Mouse (Mus musculus): Measurements from ENCODE around the gene Ddr2.
"Not testable (repeated sequence)": the region's sequence is repeated elsewhere in the genome, so short reads cannot be mapped to it uniquely, and the experiment has no call there.

Ddr2 gene

DNA sequence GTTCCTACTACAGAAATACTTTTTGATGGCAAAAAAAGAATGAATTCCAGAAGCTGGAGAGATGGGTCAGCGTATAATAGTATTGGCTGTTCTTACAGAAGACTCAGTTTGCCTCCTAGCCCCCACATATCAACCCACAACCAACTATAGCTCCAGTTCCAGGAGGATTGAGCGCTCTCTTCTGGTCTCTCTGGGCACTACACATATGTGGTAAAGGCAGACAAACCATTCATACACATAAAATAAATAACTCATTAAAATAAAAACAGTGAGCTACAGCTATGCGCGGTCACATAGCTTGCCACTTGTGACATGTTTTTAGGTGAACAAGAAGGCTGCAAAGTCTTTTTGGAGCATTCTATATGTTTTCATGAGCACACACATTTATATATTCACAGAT is 71.2 kb downstream of the Ddr2 start:
- no peak for DNase-seq (ENCODE audit: low read depth, low spot score)

DNA sequence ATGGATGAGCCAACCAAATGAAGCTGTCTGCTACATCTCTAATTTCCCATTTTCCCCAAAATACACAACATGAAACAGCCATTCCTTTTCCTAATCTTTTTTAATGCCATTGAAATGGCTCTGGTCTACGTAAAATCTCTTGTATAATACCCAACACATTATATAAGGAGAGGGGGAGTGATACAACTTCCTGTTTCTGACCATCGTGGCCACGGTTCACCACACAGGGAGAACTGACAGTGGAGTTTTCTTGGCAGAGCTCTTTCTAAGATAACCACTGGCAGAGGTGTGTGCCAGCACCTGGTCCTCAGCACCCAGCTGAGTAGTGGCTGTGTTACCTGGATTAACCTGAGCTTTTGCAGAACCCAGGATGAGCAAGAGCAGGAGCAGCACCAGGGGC is 75.0 kb downstream of the Ddr2 start:
- no peak for DNase-seq (ENCODE audit: low read depth, low spot score)

DNA sequence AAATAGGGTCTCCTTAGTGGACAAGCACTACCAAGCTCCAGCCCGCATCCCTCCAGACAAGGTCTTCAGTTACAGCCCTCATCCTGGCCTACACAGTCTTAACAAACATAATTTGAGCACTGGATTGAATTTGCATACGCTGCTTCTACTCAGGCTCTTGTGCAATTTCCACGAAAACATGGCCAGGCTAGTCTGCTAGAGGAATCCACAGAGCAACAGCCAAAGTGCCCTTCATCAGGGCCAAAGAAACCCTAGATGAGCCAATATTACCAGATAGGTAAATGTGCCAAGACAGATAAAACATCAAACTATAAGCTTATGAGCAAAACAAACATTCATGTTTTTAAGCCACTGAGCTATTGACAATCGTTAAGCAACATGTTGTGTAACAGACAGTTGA is 75.6 kb downstream of the Ddr2 start:
- no peak for DNase-seq (ENCODE audit: low read depth, low spot score)

DNA sequence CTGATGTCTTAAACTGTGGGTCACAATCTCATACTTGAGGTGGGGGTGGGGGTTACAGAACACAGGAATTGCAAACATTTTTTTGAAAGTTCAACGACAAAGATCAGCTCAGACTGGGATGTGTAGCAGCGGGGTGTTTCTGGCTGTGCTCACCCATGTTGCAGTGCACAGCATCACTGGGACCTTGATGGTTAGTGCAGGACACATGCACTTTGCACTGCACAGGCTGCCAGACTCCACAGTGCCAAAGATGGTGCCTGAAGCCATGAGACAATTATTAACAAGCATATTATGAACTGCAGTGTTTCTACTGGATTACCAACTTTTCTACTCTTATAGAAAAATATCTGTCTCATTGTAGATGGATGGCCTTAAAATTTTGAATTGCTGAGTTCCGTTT is 78.9 kb downstream of the Ddr2 start:
- DNase-seq (ENCODE audit: low read depth, low spot score) = no peak

DNA sequence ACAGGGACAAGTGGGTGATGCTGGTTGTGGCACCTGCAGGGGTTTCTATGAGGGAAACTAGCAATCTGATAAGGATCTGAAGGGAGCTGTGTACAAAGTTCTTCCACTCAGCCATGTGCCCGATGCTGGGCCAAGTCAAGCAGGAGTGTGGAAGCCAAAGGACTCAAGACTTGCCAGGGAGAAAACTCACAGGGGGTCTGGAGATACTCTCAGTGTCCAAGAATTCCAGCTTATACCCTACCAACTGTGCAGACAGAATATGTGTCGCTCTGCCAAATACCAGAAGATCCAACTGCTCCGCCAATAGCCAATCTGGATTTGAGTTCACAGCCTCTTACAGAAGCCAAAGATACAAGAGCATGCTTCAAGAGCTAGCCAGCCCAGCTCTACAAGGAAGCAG is 95.8 kb downstream of the Ddr2 start:
- no peak for DNase-seq (ENCODE audit: low read depth, low spot score)

DNA sequence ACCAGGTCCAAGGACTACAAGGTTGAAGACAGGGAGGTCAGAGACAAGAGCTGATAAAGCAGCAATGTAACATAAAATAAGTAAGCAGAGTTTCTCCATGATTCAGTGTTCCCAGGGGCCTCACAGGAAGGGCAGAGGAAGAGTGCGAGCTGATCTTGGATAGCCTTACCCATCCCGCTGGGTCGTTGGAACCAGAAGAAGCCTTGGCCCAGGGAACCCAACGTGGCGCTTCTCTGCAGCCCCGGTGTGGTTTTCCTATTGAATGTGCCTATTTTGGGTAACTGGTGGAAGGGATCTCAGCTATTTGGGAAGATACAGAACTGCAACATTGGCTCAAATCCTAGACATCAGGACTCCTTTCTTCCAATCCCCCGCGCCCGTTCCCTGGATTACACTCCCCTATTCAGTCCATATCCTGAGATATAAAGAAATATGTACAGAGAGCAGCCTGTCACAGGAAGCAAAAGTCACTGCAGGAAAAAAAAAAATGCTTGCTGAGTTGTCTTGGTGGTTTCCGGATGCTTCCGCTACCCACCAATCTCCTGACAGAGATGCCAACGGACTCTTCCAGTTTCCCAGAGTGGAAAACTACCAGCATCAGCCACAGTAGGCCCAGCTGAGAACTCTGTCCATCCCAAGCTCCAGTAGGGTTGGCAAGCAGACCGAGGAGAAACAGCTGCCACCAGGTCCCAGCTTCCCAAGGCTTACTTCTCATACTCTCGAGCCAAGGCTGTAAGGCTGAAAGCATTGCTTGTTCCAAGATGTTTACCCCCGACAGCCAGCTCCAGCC is 99.7 kb downstream of the Ddr2 start:
- peak; percentile 66 for DNase-seq (ENCODE audit: low read depth, low spot score)

DNA sequence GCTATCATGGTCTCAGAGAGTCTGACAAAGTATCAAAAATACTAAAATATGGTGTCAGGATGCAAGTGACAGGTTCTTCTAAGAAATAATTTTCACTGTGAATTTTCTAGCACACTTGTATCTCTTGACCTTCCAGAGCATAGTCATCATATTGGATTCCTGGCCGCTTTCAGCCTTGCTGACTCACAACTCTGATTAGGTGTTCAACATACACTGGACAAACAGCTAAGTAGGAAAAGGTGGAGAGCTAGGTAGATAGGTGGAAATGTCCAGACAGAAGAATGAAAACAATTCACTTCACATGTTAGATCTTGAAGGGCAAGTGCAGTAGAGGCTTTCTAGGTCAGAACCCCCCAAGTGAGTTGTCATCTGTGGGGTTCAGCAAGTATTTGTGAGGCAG is 101.3 kb downstream of the Ddr2 start:
- DNase-seq (ENCODE audit: low read depth, low spot score) = no peak

DNA sequence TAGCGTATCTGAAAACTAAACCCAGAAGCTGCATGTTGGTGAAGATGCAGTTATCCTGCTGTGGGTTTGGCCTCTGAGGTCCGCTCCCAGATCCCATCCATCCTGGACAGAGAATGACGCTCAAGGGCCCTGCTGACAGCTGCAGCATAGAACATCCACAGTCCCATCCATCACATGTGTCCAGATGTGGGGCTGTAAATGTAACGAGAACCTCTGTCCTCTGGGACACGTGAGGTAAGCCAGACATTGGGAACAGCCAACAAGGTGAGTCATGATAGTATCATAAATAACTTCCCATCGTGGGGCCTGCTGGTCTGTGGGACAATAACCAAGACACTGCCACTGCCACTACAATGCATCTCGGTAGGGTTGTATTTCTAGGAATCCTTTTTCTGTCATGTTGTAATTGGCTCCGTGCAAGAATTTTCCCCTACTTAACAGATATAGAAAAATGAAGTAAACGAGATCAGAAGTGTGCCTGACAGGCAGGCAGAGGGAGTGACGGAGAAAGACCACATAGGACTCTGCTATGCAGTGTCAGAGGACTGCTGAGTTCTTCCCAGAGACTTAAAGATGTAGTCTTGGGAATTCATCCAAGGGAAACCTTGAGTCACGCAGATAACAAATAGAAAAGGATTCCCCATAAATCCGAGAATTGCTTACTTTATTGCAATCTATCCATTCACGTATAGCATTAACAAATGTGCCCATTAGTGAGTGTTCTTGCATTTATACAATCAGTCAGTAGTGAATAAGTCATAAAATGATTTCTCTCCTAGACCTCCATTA is 101.9 kb downstream of the Ddr2 start:
- no peak for DNase-seq (ENCODE audit: low read depth, low spot score)

DNA sequence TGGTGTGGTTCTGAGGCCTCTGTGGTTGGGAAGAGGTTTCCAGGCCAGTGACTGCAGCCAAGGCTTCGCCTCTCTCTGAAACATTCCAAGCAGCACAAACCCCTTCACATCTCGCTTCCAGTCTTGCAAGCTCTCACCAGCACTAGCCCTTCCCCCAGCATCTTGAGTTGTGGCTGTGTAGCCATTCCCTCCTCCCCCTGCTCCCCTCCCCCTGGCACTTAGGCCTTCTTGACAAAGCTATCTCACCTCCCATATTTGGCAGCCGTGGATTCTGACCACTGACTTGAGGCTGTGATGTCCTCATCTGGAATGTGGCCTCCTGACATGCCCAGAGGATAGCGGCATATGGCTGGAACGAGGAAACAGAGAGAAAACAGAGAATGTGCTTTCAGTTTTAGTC is 104.0 kb downstream of the Ddr2 start:
- peak; percentile 70 for DNase-seq (ENCODE audit: low read depth, low spot score)

DNA sequence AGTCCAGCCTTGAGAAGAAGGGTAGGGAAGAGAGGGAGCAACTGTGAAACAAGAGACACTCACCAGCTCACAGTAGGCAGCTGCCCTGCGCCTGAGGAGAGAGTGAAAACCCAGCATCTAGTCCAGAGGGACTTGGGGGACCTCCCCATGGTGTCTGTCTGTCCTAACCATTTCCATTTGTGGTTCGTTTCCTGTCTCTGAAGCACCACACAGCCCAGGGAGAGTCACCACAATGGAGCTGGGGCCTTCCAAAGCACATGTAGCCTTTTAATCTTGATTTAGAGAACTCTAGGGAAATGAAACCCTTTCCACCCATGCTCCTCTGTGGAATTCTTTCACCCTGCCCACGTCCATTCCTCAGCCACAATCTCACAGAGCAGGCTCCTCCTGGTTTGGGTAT is 105.3 kb downstream of the Ddr2 start:
- no peak for DNase-seq (ENCODE audit: low read depth, low spot score)

DNA sequence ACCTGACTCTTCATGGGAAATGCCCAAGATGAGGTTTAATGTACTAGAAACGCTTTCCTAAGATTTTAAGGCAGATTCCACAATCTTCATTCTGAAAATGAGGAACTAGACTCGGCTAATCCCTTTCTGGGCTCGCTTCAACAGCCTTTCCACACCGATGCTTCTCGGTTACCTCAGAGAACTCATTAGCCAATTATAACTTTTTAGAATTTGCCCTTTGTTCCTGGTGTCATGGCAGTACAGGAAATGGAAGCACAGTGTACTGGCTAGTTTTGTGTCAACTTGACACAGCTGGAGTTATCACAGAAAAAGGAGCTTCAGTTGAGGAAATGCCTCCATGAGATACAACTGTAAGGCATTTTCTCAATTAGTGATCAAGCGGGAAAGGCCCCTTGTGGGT is 116.7 kb downstream of the Ddr2 start:
- DNase-seq (ENCODE audit: low read depth, low spot score) = not testable (repeated sequence)

DNA sequence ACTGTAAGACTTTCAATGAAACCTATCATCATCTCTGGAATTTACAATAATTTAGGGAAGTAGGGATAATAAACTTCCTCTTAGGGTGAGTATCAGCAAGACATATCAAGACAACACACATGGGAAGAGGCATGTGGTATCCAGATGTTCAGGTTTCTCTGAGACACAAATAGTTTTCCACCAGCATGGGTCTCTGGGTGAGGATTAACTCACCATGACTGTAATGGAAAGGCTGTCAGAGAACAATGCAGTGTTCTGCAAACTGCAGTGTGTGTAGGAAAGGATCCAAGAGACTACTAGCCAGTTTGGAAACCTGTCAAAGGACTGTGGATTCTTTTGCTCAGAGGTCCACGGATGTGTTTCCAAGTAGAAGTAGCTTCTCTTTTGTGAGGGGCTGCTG is 124.4 kb downstream of the Ddr2 start:
- no peak for DNase-seq (ENCODE audit: low read depth, low spot score)

DNA sequence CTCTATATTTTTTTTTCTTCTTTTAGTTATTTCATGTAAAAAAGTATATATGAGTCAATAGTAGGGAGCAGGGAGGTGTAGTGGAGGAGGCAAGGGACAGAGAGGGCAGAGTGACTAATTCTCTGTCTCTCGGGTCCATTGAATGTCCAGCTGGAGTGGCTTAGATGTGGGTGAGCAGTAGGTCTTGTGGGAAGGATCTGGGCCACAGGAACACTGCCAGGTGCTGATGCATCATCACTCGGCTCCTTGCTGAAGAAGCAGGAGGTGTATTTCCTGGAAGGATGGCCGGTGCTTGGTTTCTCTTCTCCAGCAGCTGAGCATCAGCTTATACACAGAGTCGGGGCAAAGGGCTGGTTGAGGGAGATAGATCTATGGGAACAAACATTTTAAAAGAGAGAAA is 132.9 kb downstream of the Ddr2 start:
- DNase-seq (ENCODE audit: low read depth, low spot score) = no peak

DNA sequence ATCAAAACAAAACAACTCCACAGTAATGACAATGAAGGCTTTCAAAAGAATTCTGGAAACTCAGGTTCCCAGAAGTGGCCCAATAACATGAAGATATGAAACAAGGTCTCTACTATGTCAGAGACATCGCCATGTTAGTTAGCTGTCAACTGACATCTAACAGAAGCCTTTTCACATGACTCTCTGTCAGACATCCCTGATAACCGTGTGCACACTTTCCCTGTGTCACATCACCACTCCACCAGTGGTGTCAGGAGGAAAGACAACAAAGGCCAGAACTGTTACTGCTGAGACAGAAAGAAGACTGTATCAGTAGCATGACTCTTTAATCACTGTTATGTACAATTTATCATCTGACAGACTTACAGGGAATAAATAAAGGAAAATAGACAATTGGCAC is 138.6 kb downstream of the Ddr2 start:
- no peak for DNase-seq (ENCODE audit: low read depth, low spot score)

DNA sequence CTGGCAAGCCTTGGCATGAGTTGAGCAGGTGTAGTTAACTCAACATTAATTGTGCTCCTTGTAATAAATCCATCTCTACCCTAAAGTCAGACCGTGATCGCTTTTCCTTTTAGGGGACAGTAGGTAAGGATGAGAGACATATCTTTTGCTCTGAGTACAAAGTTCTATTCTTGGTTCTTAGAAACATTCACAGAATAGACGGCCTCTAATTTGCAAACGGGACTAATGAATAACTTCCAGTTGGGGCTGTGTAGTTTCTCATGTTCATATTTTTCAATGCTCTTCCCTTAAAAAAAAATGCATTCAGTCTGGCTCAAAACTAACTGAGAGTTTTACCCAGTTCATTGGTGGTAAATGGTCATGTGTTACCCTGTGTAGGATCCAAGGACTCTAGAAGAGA is 139.6 kb downstream of the Ddr2 start:
- no peak for DNase-seq (ENCODE audit: low read depth, low spot score)

DNA sequence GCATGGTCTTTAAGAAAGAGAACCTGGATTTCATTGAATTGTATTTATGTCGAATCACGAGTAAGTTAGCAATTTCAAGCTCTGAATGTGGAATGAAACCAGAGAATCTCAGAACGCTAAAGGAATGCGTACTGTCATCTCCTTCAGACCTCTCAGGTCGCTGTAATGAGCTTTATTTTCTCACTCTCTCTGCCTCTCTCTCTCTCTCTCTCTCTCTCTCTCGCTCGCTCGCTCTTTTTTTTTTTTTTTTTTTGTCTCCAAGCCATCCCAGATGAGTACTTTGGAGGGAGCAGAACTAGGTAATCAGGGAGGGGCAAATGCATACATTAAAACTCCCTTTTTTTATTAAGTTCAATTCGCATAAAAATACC is 141.1 kb downstream of the Ddr2 start:
- no peak for DNase-seq (ENCODE audit: low read depth, low spot score)

DNA sequence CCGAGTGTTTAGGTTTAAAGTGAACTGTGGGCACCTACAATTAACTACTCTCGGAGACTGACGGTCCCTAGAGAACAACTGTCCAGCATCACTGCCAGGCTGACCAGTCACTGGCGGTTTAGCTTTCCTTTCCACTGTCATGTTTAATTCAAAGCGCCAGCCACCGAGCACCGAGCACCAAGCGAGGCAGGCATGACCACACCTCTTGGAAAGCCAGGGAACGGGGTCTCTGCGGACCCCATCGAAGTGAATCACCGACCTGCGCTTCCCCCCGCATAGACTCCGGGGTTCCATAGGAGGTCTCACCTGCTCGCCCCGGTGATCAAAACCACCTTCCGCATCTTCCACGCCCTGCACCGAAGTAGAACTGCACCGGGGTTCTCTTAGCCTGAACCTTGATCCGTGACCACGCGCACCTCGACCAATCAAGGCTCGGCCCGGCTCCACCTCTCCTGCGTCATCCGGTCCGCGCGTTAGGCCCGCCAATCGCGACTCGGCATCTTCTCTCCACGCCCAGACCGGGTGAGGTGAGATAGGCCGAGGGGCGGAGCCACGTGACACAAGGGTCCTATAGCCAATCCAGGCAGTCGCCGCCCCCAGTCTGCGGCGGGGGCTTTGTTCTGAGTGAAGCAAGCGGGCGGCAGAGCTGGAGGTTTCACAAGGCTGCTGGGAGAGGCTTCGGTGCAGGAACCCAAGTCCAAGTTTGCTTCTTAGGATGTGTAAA is 141.6 kb downstream of the Ddr2 start, which contains the start of gene Hsd17b7:
Gene Hsd17b7, minus strand, starts transcription at position 450 of the 724 bp plus-strand sequence.
- DNase-seq (ENCODE audit: low read depth, low spot score) = peak; percentile 98

DNA sequence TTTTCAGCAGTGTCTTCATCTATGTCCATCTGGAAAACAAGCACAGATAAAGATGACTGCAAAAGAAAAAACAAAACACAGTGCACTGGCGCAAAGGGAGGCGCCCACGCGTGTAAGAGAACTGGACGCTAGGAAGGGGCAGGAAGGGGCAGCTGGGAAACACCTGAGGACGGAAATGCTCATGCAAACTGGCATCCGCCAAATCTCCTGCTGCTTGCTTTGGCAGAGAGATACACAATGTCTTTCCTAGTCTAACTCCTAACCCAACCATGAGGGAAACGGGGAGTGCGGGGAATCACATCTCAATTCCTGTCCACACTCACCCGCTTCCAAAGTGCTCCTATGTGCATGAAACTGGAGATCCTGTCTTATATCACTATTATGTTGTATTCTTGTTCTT is 157.5 kb downstream of the Ddr2 start:
- no peak for DNase-seq (ENCODE audit: low read depth, low spot score)

DNA sequence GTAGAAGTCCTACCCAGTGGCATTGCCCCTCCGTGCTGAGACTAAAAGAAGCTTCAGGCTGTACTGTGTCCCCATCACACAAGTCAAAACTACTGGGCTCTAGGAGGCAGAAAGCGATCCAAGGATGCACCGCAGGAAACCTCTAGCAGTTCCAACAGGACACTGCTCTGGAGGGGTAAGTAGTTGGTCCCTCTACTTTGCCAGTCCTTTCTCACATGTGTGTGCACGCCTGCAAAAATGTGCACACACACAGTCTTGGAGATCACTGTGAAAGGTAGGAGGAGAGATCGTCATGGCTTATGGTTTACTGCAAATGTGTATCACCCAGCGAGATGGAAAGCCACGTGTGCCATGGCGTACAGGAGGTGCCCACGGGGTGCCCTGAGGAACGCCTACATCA is 157.9 kb downstream of the Ddr2 start:
- DNase-seq (ENCODE audit: low read depth, low spot score) = no peak

DNA sequence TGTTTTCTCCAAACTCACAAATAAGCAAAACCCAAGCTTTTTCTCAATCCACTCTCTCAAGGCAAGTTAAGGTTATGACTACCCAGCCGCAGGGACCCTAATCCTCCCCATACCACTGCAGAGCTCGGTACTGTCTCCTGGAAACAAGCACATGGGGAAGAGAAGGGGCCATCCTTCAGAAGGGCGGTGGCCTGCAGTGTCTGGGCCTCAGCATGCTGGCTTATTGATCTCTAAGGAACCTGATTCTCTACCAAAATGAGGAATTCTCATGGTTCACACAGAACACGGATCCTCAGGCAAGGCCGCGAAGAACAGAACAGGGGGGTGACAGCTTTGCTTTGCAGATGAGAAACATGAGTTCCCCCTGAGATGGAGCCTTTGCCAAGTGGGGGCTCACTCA is 159.0 kb downstream of the Ddr2 start:
- no peak for DNase-seq (ENCODE audit: low read depth, low spot score)

DNA sequence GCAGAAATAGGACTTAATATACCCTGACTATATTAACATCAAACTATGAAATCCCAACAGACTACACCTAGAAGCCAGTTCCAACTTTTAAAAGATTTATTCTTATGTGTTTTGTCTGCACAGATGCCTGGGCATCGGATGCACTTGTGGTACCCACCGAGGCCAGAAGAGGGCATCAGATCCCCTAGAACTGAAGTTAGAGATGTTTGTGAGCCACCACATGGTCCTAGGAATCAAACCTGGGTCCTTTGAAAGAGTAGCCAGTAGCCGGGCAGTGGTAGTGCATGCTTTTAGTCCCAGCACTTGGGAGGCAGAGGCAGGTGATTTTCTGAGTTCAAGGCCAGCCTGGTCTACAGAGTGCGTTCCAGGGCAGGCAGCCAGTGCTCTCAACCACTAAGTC is 159.9 kb downstream of the Ddr2 start:
- no peak for DNase-seq (ENCODE audit: low read depth, low spot score)

DNA sequence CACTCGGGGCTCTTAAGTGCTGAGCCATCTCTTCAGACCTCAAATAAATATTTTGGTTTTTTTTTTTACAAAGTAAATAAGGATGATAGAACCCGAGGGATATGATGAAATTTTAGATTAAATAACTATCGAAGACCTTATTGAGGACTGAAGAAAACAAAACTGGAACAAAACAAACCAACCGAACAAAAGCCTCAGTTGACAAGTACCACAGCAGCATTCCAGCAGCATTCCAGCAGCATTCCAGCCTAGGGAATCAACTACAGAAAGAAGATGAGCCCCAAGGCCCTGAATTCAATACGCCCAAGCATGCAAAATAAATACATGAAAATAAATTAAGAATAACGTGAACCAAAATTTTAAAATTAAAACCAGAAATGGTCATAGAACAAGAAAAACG is 160.6 kb downstream of the Ddr2 start:
- DNase-seq (ENCODE audit: low read depth, low spot score) = no peak

DNA sequence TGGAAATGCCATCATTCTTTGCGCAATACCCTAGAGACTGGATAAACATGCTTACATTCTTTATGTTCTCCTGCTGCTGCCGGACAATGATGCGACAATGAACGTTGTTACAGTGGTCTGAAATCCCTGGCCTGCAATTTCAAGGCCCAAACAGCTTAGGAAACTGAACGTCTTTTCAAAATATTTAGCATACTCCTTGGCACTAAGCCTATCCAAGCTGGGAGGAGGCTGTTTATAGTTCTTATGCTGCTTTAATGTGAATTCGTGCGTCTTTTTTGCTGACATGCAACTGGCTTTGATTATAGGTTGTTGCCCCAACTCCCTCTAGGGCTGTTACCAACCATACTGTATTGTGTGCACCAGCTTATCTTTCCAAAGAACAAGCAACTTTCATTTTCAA is 161.7 kb downstream of the Ddr2 start:
- no peak for DNase-seq (ENCODE audit: low read depth, low spot score)
